26 mouse cellular contexts compared by ENCODE assay signal in genomic region chr7:126137850-126138249, GRCm38 (mm10). TPM values are rescaled to one million over a fixed set of nuclear protein-coding genes. Genes with fewer than 3 reads are reported as not detected.
DNase-seq lines count a peak whose midpoint lies in the region; ATAC-seq and TF ChIP-seq lines count a peak whose summit lies in the region.
"Had no signal": no experiment of that assay in that cellular context is flagged by ENCODE, and none has a peak within 500 bp of the region (broad histone marks: within the 10 kb centered on the region; RNA-seq: fewer than 3 reads in every experiment).

No protein-coding gene starts in this region.

- H3K9ac ChIP-seq in midbrain, embryonic 11.5 days (ENCODE audit: low read length), result no peak overlapping the region
- no peak overlapping the region for H3K9ac ChIP-seq in midbrain, embryonic 13.5 days (replicated peaks)
- H3K9ac ChIP-seq: embryonic facial prominence, embryonic 12.5 days; forebrain, embryonic 13.5 days; forebrain, embryonic 15.5 days; forebrain, postnatal 0 days had no signal

- no peaks in the 10 kb centered on the region for H3K4me1 ChIP-seq in midbrain, embryonic 11.5 days (ENCODE audit: control insufficient read depth, insufficient read depth, low read length)
- no peaks in the 10 kb centered on the region for H3K4me1 ChIP-seq in midbrain, embryonic 13.5 days (replicated peaks)
- H3K4me1 ChIP-seq: embryonic facial prominence, embryonic 10.5 days; embryonic facial prominence, embryonic 12.5 days; forebrain, embryonic 13.5 days; forebrain, embryonic 15.5 days had no signal

- H3K36me3 ChIP-seq in midbrain, embryonic 11.5 days (ENCODE audit: control insufficient read depth, insufficient read depth, low read length), result no peaks in the 10 kb centered on the region; the same call in 1 of the 2 replicates
- peaks cover 56% of the 10 kb centered on the region for H3K36me3 ChIP-seq in midbrain, embryonic 13.5 days
- H3K36me3 ChIP-seq in C2C12 (ENCODE audit: control insufficient read depth, insufficient read depth) (peaks cover 43% of the 10 kb centered on the region), myocyte (ENCODE audit: control insufficient read depth, insufficient read depth) (peaks cover 28% of the 10 kb centered on the region)

- no peak for ATAC-seq in midbrain, embryonic 11.5 days (ENCODE audit: low FRiP score)
- no peak for ATAC-seq in midbrain, embryonic 13.5 days
- ATAC-seq: activated CD4-positive, CD25-positive, alpha-beta regulatory T cell, adult 4 months; forebrain, embryonic 13.5 days; forebrain, embryonic 15.5 days; forebrain, postnatal 0 days; Patski had no signal

- H3K4me3 ChIP-seq in midbrain, embryonic 11.5 days (ENCODE audit: low read depth, low read length), result no peak overlapping the region
- no peak overlapping the region for H3K4me3 ChIP-seq in midbrain, embryonic 13.5 days (replicated peaks)
- no peak overlapping the region for H3K4me3 ChIP-seq in C2C12 (ENCODE audit: insufficient read depth, poor library complexity, severe bottlenecking)
- H3K4me3 ChIP-seq in myocyte, result no peak overlapping the region
- H3K4me3 ChIP-seq: embryonic facial prominence, embryonic 10.5 days; embryonic facial prominence, embryonic 12.5 days; forebrain, embryonic 13.5 days; forebrain, embryonic 15.5 days had no signal

- TF ChIP-seq POLR2A in myocyte (IDR thresholded peaks at IDR 0.05; ENCODE audit: insufficient read length, low read depth), result no peak

- no peaks in the 10 kb centered on the region for H3K9me3 ChIP-seq in midbrain, embryonic 11.5 days (ENCODE audit: control insufficient read depth, low read length)
- no peaks in the 10 kb centered on the region for H3K9me3 ChIP-seq in midbrain, embryonic 13.5 days
- H3K9me3 ChIP-seq: embryonic facial prominence, embryonic 10.5 days; embryonic facial prominence, embryonic 12.5 days; forebrain, embryonic 13.5 days; forebrain, embryonic 15.5 days had no signal

- no peak overlapping the region for H3K4me2 ChIP-seq in midbrain, embryonic 11.5 days
- no peak overlapping the region for H3K4me2 ChIP-seq in midbrain, embryonic 13.5 days (replicated peaks)
- H3K4me2 ChIP-seq in myocyte (ENCODE audit: low read depth), result no peak overlapping the region
- H3K4me2 ChIP-seq: embryonic facial prominence, embryonic 12.5 days; forebrain, embryonic 13.5 days; forebrain, embryonic 15.5 days had no signal

- H3ac ChIP-seq in C2C12 (ENCODE audit: control insufficient read depth, insufficient read length, low read depth) (no peak overlapping the region), myocyte (ENCODE audit: control insufficient read depth, insufficient read length) (no peak overlapping the region)

- H3K27ac ChIP-seq in midbrain, embryonic 11.5 days (ENCODE audit: low read depth, low read length), result no peak overlapping the region
- no peak overlapping the region for H3K27ac ChIP-seq in midbrain, embryonic 13.5 days
- H3K27ac ChIP-seq: embryonic facial prominence, embryonic 10.5 days; embryonic facial prominence, embryonic 12.5 days; forebrain, embryonic 13.5 days; forebrain, embryonic 15.5 days had no signal

- no peak for TF ChIP-seq CTCF in C2C12 (IDR thresholded peaks at IDR 0.05; ENCODE audit: control insufficient read depth, insufficient read depth, insufficient read length)

- 96% methylated on average over 5 of the region's 5 CpGs for WGBS in midbrain, embryonic 11.5 days
- 93% methylated on average over 5 of the region's 5 CpGs for WGBS in midbrain, embryonic 13.5 days

- H3K27me3 ChIP-seq in midbrain, embryonic 11.5 days (ENCODE audit: control insufficient read depth, insufficient read depth, low read length), result no peaks in the 10 kb centered on the region
- no peaks in the 10 kb centered on the region for H3K27me3 ChIP-seq in midbrain, embryonic 13.5 days
- no peaks in the 10 kb centered on the region for H3K27me3 ChIP-seq in C2C12 (ENCODE audit: control insufficient read depth, insufficient read depth, insufficient read length)
- H3K27me3 ChIP-seq in myocyte (ENCODE audit: control insufficient read depth, insufficient read depth, insufficient read length), result no peaks in the 10 kb centered on the region
- H3K27me3 ChIP-seq: embryonic facial prominence, embryonic 12.5 days; forebrain, embryonic 13.5 days; forebrain, embryonic 15.5 days; Patski had no signal

- DNase-seq in midbrain, embryonic 11.5 days (ENCODE audit: low spot score, missing footprints), result peak; percentile 17
- DNase-seq in 3T3-L1 (ENCODE audit: low read depth, low spot score), result peak; percentile 14
- DNase-seq in right cerebral cortex, postnatal 36 days (ENCODE audit: low spot score in 2 of 2), result no peak
- no peak for DNase-seq in adrenal gland, adult 2 months
- DNase-seq: adrenal gland, postnatal 10 days; adrenal gland, postnatal 25 days; B cell, adult 2 months; cerebellum, adult 11 months; cerebellum, adult 18-20 months; cerebellum, adult 8-10 months; cerebellum, adult 9-11 months; cerebellum, postnatal 14 days; cerebellum, postnatal 36 days; forebrain, postnatal 0 days had no signal

- no peaks in the 10 kb centered on the region for H3K79me2 ChIP-seq in C2C12 (ENCODE audit: control insufficient read depth, insufficient read depth)
- H3K79me2 ChIP-seq in myocyte (ENCODE audit: control insufficient read depth, insufficient read depth), result peaks cover 3% of the 10 kb centered on the region

- no peaks in the 10 kb centered on the region for H3K79me3 ChIP-seq in C2C12 (ENCODE audit: low read depth)

TF ChIP-seq in C2C12, 6 proteins besides CTCF, POLR2A, EP300 and RAD21:
- no peak for TF ChIP-seq CEBPB (IDR thresholded peaks at IDR 0.05; ENCODE audit: low read depth)
- no peak for TF ChIP-seq FOSL1 (IDR thresholded peaks at IDR 0.05; ENCODE audit: insufficient read depth, low read length, poor library complexity, severe bottlenecking)
- TF ChIP-seq MYOG (IDR thresholded peaks at IDR 0.05; ENCODE audit: control insufficient read depth, extremely low read depth, insufficient read length), result no peak
- TF ChIP-seq MYOD1 (IDR thresholded peaks at IDR 0.05; ENCODE audit: control insufficient read depth, insufficient read length, low read depth), result peak; percentile 4

TF ChIP-seq in myocyte, 11 proteins besides CTCF, POLR2A, EP300 and RAD21:
- TF ChIP-seq MAX (IDR thresholded peaks at IDR 0.05; ENCODE audit: low read depth) (no peak), REST (IDR thresholded peaks at IDR 0.05; ENCODE audit: insufficient read depth, insufficient read length) (no peak), E2F4 (IDR thresholded peaks at IDR 0.05; ENCODE audit: insufficient read depth) (no peak), MYOD1 (IDR thresholded peaks at IDR 0.05; ENCODE audit: control insufficient read depth in 1 of 3, insufficient read length in 2 of 3, low read depth in 2 of 3) (peak in 2 of 3 experiments; percentile 33 to 68), CEBPB (IDR thresholded peaks at IDR 0.05; ENCODE audit: insufficient read depth, poor library complexity, severe bottlenecking) (no peak), TCF3 (IDR thresholded peaks at IDR 0.05; ENCODE audit: insufficient read length, low read depth) (no peak), SRF (IDR thresholded peaks at IDR 0.05; ENCODE audit: control insufficient read depth, insufficient read length, low read depth) (no peak), MYOG (IDR thresholded peaks at IDR 0.05; ENCODE audit: control insufficient read depth in 1 of 3, insufficient read depth in 1 of 3, insufficient read length in 2 of 3, low read depth in 2 of 3) (peak; percentile 19 to 76 (median 61)), USF1 (IDR thresholded peaks at IDR 0.05; ENCODE audit: low read depth) (no peak), POLR2AphosphoS2 (IDR thresholded peaks at IDR 0.05; ENCODE audit: insufficient read length, low read depth) (no peak), TCF12 (IDR thresholded peaks at IDR 0.05; ENCODE audit: insufficient read depth, poor library complexity, severe bottlenecking) (peak; percentile 5)

RNA-seq across cellular contexts. Expression of gene Gsg1l, which starts 55.6 kb away (rescaled TPM):
- 1.7 and 2.1 TPM in 2 replicates for polyA plus RNA-seq in midbrain, embryonic 11.5 days (2014; fragmentation: Nextera tagmentation; extraction: Ambion mirVana)
- 5.0 and 6.8 TPM in 2 replicates for polyA plus RNA-seq in midbrain, embryonic 13.5 days (2015; fragmentation: Nextera tagmentation; extraction: Ambion mirVana)
- polyA plus RNA-seq in C2C12 (2012; fragmentation: generic; extraction: Trizol), result not detected
- not detected for polyA plus RNA-seq in myocyte (2012; fragmentation: generic; extraction: Trizol)
- 100 to 1,000 TPM in 1 of 2 experiments, 10 to 100 TPM in 1; 68.8 to 110 TPM for total RNA-seq in adrenal gland, adult 2 months (2021)
- 158 and 175 TPM in 2 replicates for polyA plus RNA-seq in adrenal gland, adult 2 months (2012; rRNA removed)
- total RNA-seq: common myeloid progenitor, adult 5-6 weeks; ES-E14; MEL had no signal
- polyA plus RNA-seq: activated CD4-positive, CD25-positive, alpha-beta regulatory T cell, adult 4 months; Patski had no signal

Comparison
In these comparisons a context has a peak if more than half of its experiments do, and no peak if none do; other contexts are left out.
1. DNase-seq: peak in midbrain, embryonic 11.5 days (single experiment) and 3T3-L1 (single experiment); none in right cerebral cortex, postnatal 36 days (0 of 2) and adrenal gland, adult 2 months (single experiment).
2. RNA of gene Gsg1l, which starts 55.6 kb away (polyA plus RNA-seq): 158 to 175 TPM in adrenal gland, adult 2 months; 5.0 to 6.8 TPM in midbrain, embryonic 13.5 days, 1.7 to 2.1 TPM in midbrain, embryonic 11.5 days, not detected in C2C12 (single experiment) and not detected in myocyte (single experiment); every median in the first group is over 10 times any median in the second.